Mouse (Mus musculus): Measurements from ENCODE around the gene Gm9747. TPM values are rescaled to one million over a fixed set of nuclear protein-coding genes. Genes with fewer than 3 reads are reported as not detected.

Gene Gm9747
- polyA plus RNA-seq (2012; ENCODE audit: insufficient read depth, insufficient read length, low replicate concordance, missing spikeins) = not detected in 2 replicates

DNA sequence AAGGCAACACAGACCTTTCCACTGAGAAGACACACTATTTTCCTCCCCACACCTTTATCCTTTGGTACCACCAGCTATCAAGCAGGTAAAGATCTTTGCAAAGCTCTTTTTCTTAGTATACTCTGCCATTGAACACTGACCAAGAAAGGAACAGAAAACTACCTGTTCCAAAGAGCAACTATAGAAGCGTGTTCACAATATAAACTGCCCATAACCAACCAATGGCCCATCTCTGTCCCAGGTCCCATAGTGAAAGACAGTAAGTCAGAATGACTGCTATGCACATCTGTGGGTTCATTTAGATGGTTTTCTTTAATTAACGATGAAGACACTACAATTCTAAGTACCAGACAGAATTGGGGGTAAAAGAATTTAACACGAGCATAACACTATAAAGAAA, at the start of gene Gm9747:
Gm9747 (plus strand) TSS at position 301 of the 400 bp plus-strand sequence.
- TF ChIP-seq POLR2A (IDR thresholded peaks at IDR 0.05; ENCODE audit: insufficient read depth, low read depth, low read length) (no peak), CTCF (IDR thresholded peaks at IDR 0.05; ENCODE audit: insufficient read depth, low read depth, low read length) (no peak)
- Histone ChIP-seq H3K27ac (ENCODE audit: insufficient read depth, low read depth, low read length) (no peak within 1 kb of the TSS), H3K4me1 (ENCODE audit: control insufficient read depth, insufficient read depth, low read length) (no peaks in the 10 kb centered on the region), H3K4me3 (ENCODE audit: insufficient read depth, low read depth, low read length) (no peak within 1 kb of the TSS)
- WGBS = 94% methylated on average over 3 of the region's 3 CpGs

DNA sequence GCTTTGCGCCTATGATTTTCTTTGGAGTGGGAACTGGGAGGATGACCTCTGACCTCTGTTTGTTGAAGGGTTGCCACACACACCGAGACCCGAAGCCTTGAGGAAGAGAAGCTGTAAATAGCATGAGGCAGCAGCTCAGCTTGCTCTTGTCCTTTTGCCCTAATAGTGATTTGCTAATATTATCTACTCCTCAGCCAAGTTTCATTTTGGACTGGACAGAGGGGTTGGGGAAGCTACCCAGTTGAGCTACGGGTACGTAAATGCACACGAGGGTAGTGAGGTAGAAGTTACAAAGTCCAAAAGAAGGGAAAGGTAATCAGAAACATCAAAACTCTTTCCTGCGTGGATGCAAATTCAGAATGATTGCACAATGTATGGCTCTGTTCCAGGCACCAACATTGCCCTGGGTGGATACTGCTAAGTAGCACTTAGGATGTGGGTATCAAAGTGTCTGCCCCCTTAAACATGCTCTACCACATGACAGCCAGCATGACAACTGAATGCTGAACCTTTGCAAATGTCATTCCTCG, 48.9 kb upstream of the Gm9747 start:
- 87% methylated on average over 8 of the region's 8 CpGs for WGBS
- no peak overlapping the region for H3K4me3 ChIP-seq (ENCODE audit: insufficient read depth, low read depth, low read length)

DNA sequence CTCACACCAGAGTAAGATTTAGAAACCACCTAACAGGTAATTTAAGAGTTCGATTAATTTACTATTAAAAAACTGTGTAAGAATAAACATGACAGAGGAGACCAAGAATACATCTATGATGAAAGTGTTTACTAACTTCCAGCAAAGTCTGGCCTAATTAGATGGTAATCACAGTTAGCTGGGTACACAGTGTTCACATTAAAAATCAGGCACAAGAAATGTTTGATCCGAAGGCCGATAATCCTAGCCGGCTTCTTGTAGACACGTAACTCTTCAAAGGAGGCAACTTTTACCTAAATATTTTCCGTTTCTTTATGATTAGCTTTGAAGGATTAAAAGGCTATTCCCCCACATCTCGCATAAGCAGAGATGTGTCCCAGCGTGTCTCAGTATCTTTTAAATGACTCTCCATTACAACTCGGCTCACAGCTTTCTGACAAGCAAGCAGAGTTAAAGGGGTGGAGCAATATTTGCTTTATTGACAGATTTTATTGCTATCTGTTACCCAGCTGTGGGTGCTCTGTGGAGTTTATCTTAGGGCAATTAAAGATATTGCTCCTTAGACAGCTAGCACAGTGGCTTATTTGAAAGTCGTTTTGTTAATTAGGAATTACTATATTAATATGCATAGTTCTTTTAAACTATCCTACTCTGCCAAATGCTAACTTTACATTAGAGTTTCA, 44.2 kb upstream of the Gm9747 start:
- 79% methylated on average over 10 of the region's 10 CpGs for WGBS
- H3K27ac ChIP-seq (ENCODE audit: insufficient read depth, low read depth, low read length) = no peak overlapping the region
- TF ChIP-seq CTCF (IDR thresholded peaks at IDR 0.05; ENCODE audit: insufficient read depth, low read depth, low read length) (no peak), POLR2A (IDR thresholded peaks at IDR 0.05; ENCODE audit: insufficient read depth, low read depth, low read length) (no peak)
- no peak overlapping the region for H3K4me3 ChIP-seq (ENCODE audit: insufficient read depth, low read depth, low read length)
- peaks cover 6% of the 10 kb centered on the region for H3K4me1 ChIP-seq (ENCODE audit: control insufficient read depth, insufficient read depth, low read length)

More for the DNA sequence above, 48.9 kb upstream of the Gm9747 start:
- TF ChIP-seq CTCF (IDR thresholded peaks at IDR 0.05; ENCODE audit: insufficient read depth, low read depth, low read length) (no peak), POLR2A (IDR thresholded peaks at IDR 0.05; ENCODE audit: insufficient read depth, low read depth, low read length) (no peak)
- H3K27ac ChIP-seq (ENCODE audit: insufficient read depth, low read depth, low read length) = no peak overlapping the region
- no peaks in the 10 kb centered on the region for H3K4me1 ChIP-seq (ENCODE audit: control insufficient read depth, insufficient read depth, low read length)

DNA sequence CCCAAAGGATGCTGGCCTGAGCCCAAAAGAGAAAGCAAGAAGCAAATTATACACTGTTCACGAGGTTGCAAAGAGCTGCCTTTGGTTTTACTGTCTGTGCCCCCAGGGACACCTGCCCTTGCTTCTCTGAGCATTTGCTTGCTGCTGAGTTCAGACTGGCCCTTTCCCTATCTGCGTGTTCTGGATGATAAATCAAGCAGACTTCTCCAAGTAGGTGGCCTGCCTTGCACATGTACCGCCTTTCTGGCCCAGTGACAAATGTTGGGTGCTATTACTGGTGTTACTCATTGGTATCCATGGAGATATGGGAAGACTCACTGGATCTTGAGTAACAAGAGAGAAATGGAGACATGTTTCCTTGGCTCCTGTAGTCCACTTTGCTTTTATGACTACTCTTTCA, 43.4 kb upstream of the Gm9747 start:
- 14% methylated on average over 3 of the region's 3 CpGs for WGBS

DNA sequence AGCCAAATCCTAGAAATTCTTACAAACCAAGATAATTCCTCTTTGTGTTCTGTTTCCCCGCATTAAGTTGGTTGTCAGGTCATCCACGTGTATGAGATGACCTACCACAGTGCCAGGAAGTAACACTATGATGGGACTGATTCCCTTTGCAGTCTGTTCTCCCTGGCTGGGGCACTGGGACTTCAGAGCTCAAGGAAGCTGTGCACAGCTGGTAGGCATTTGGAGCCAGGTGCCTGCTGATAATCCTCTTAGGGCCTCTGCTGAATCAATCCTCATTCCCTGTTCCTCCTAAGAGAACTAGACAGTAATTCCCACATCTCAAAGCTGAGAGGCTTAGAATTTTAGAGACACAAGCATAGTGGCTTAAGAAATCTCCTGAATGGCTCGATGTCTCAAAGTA, 41.3 kb upstream of the Gm9747 start:
- 36% methylated on average over 3 of the region's 3 CpGs for WGBS
- TF ChIP-seq CTCF (IDR thresholded peaks at IDR 0.05; ENCODE audit: insufficient read depth, low read depth, low read length) = no peak
- no peak for TF ChIP-seq POLR2A (IDR thresholded peaks at IDR 0.05; ENCODE audit: insufficient read depth, low read depth, low read length)
- Histone ChIP-seq H3K27ac (ENCODE audit: insufficient read depth, low read depth, low read length) (no peak overlapping the region), H3K4me1 (ENCODE audit: control insufficient read depth, insufficient read depth, low read length) (peaks cover 6% of the 10 kb centered on the region), H3K4me3 (ENCODE audit: insufficient read depth, low read depth, low read length) (no peak overlapping the region)

More for the DNA sequence above, 43.4 kb upstream of the Gm9747 start:
- peaks cover 6% of the 10 kb centered on the region for H3K4me1 ChIP-seq (ENCODE audit: control insufficient read depth, insufficient read depth, low read length)
- H3K27ac ChIP-seq (ENCODE audit: insufficient read depth, low read depth, low read length) = peak overlapping the region; percentile 62
- H3K4me3 ChIP-seq (ENCODE audit: insufficient read depth, low read depth, low read length) = no peak overlapping the region
- no peak for TF ChIP-seq POLR2A (IDR thresholded peaks at IDR 0.05; ENCODE audit: insufficient read depth, low read depth, low read length)

DNA sequence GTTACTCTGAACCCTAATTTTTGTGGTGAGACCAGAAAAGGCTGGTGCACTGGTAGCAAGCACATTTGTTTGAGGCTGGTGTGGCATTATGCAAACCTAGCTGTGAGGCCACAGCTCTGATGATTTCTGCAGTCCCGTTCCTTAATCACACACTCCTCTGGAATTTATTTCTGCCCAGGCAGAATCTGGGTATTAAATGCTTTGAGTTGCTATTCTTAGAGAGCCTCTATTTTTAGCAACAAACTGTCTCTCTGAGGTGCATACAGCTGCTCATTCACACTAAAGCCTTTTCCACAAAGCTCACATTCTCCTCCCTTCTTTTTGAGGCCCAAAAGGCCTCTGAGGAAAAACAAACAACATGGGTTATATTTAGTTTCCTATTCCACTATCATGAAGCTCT, 33.0 kb upstream of the Gm9747 start:
- WGBS = 6% methylated on average over 1 of the region's 1 CpGs
- Histone ChIP-seq H3K4me1 (ENCODE audit: control insufficient read depth, insufficient read depth, low read length) (peaks cover 5% of the 10 kb centered on the region), H3K27ac (ENCODE audit: insufficient read depth, low read depth, low read length) (0 out of 2 replicates have a peak overlapping the region, but pooled peaks have one; percentile 16), H3K4me3 (ENCODE audit: insufficient read depth, low read depth, low read length) (no peak overlapping the region)
- TF ChIP-seq CTCF (IDR thresholded peaks at IDR 0.05; ENCODE audit: insufficient read depth, low read depth, low read length) = no peak
- no peak for TF ChIP-seq POLR2A (IDR thresholded peaks at IDR 0.05; ENCODE audit: insufficient read depth, low read depth, low read length)

DNA sequence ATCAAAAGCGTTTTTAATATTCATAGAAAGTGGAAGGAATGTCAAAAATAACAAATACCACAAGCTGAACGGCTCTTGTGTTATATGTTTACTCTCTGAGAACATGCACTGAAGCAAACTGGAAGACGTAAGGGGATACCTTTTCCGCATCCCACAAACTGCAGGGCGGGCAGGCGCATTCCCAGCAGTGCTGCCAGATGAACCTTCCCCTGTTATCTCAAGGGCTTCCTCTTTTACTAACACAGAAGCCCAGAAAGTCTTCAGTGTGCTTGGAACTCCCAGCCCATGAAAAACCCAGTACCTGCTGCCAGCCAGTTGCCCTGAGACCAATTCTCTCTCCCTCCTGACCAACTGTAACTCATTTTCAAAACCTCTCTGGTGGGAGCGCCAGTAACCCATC, 32.3 kb upstream of the Gm9747 start:
- TF ChIP-seq CTCF (IDR thresholded peaks at IDR 0.05; ENCODE audit: insufficient read depth, low read depth, low read length) (no peak), POLR2A (IDR thresholded peaks at IDR 0.05; ENCODE audit: insufficient read depth, low read depth, low read length) (no peak)
- WGBS = 76% methylated on average over 7 of the region's 7 CpGs
- H3K27ac ChIP-seq (ENCODE audit: insufficient read depth, low read depth, low read length) = no peak overlapping the region
- peaks cover 5% of the 10 kb centered on the region for H3K4me1 ChIP-seq (ENCODE audit: control insufficient read depth, insufficient read depth, low read length)
- H3K4me3 ChIP-seq (ENCODE audit: insufficient read depth, low read depth, low read length) = no peak overlapping the region

DNA sequence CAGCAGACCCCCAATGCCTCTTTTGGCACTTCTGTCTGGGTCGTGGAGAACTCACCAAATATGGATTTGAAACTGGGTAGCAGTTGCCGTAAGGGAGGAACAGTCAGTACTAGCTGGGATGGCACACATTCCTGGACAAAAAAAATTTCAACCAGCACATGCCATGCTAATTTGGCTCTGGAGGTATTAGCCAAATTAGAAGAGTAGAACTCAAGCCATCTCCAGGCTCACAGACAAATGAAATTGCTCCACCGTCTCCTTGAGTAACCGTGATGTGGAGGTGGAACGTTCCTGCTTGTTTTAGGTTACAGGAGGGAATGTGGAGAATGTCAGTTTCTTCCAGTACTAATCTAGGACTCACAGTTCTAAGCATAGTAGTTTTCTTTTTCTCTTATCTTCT, 25.4 kb upstream of the Gm9747 start:
- Histone ChIP-seq H3K27ac (ENCODE audit: insufficient read depth, low read depth, low read length) (no peak overlapping the region), H3K4me3 (ENCODE audit: insufficient read depth, low read depth, low read length) (no peak overlapping the region)
- 87% methylated on average over 5 of the region's 5 CpGs for WGBS

DNA sequence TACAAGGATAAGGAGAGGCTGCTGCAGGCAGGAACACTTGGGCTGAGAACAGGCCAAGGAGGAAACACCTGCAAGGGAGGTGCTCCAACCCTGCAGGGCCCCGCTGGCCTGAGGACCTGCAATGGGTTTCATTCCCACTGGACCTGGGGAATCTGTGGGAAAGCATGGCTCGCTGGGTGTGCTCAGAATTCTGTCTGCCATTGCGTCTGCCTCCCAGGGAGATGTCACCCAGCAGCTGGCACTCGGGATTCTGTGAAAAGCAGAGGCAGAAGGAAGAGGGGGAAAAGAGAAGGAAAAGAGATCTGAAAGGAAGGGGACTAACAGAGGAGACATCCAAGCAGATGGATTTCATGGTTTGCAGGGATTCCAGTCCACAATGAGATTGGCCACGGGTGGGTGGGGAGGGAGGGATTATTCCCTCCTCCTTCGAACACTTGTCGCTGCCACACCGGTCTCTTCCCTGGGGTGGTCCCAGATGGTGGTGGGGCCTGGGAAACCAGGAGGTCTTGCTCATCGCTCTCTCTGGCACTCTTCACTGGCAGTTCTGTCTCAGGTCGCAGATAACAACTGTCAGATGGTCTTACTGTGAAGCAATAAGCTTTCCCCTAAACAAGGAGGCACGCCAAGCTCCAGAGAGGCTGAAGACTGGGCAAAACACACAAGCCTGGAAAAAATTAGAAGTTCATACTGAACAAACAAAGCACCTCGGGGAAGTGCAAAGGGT, 12.1 kb upstream of the Gm9747 start:
- Histone ChIP-seq H3K4me3 (ENCODE audit: insufficient read depth, low read depth, low read length) (no peak overlapping the region), H3K4me1 (ENCODE audit: control insufficient read depth, insufficient read depth, low read length) (peaks cover 7% of the 10 kb centered on the region), H3K27ac (ENCODE audit: insufficient read depth, low read depth, low read length) (0 out of 2 replicates have a peak overlapping the region, but pooled peaks have one; percentile 29)
- WGBS = 59% methylated on average over 12 of the region's 12 CpGs
- TF ChIP-seq CTCF (IDR thresholded peaks at IDR 0.05; ENCODE audit: insufficient read depth, low read depth, low read length) (no peak), POLR2A (IDR thresholded peaks at IDR 0.05; ENCODE audit: insufficient read depth, low read depth, low read length) (no peak)

More for the DNA sequence above, 25.4 kb upstream of the Gm9747 start:
- TF ChIP-seq CTCF (IDR thresholded peaks at IDR 0.05; ENCODE audit: insufficient read depth, low read depth, low read length) (no peak), POLR2A (IDR thresholded peaks at IDR 0.05; ENCODE audit: insufficient read depth, low read depth, low read length) (no peak)
- H3K4me1 ChIP-seq (ENCODE audit: control insufficient read depth, insufficient read depth, low read length) = no peaks in the 10 kb centered on the region
